Mouse (Mus musculus): ENCODE measurements at regions not wholly inside any gene's neighbourhood (a gene's known extent, or its start where the extent isn't known, plus 50 kb on each side); places are given as distances from the start of the nearest gene placed in this dataset.
A peak's percentile ranks its signal among the peaks of the same experiment; 100 is the strongest.

DNA sequence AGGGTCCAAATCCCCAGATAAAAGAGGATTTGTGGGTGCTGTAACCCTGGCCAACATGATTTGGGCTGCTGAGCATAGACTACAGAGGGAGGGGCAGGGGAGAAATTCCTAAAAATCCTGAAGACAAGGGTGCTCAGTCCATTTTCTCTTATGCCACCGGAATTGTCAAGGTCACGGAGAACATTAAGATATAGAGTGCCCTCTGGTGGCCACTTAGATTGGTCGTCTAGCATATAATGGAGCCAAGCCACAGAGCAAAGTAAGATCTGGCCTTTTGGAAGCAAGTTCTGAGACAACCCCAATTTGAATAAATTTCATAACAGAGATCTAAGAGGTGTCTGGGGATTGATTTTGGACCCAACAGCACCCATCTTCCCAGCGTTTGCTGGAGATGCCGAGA is 250.0 kb downstream of the Prr32 start:
- Histone ChIP-seq H3K36me3 (replicated peaks; ENCODE audit: insufficient read depth, low read length) (no peaks in the 10 kb centered on the region), H3K27ac (ENCODE audit: low read depth) (no peak overlapping the region), H3K27me3 (ENCODE audit: insufficient read depth, low read length) (no peaks in the 10 kb centered on the region), H3K9ac (replicated peaks) (no peak overlapping the region), H3K4me2 (ENCODE audit: low read depth, low read length) (no peak overlapping the region), H3K4me3 (ENCODE audit: low read depth, low read length) (no peak overlapping the region), H3K9me3 (ENCODE audit: low read length) (no peaks in the 10 kb centered on the region), H3K4me1 (ENCODE audit: insufficient read depth) (no peaks in the 10 kb centered on the region)
- ATAC-seq (no peak), DNase-seq (no peak)
- peak; percentile 26; the same call in 1 of the 2 replicates for TF ChIP-seq CTCF (IDR thresholded peaks at IDR 0.05; ENCODE audit: low read depth)
- TF ChIP-seq EP300 (IDR thresholded peaks at IDR 0.05; ENCODE audit: low read depth): no peak
- WGBS (ENCODE audit: insufficient replicate concordance): 42% methylated on average over 5 of the region's 5 CpGs
